Mouse (Mus musculus): Measurements from ENCODE around the gene Dync1li2. TPM values are rescaled to one million over a fixed set of nuclear protein-coding genes. Genes with fewer than 3 reads are reported as not detected.

Dync1li2 gene
- total RNA-seq, 1 experiment from 2014 or later, result 69.2 TPM

Other genes with a start within 250 kb of the Dync1li2 start
- gene Tk2, start 194.5 kb downstream of the Dync1li2 start, total RNA-seq (2017), result 83.1 and 93.4 TPM in 2 replicates
- gene Cklf, start 192.2 kb downstream of the Dync1li2 start, total RNA-seq (2017), result 82.9 and 88.5 TPM in 2 replicates
- gene Cmtm2a, start 149.9 kb downstream of the Dync1li2 start, total RNA-seq (2017), result not detected in 2 replicates
- not detected in 2 replicates for gene Gm45711, start 133.0 kb downstream of the Dync1li2 start, total RNA-seq (2017)
- gene Cmtm1, start 132.9 kb downstream of the Dync1li2 start, total RNA-seq (2017), result not detected in 2 replicates
- gene Gm11020, start 121.5 kb downstream of the Dync1li2 start, total RNA-seq (2017), result not detected in 2 replicates
- not detected in 2 replicates for gene Cmtm2b, start 120.8 kb downstream of the Dync1li2 start, total RNA-seq (2017)
- gene Cmtm3, start 103.6 kb downstream of the Dync1li2 start, total RNA-seq (2017), result 3.8 and 7.2 TPM in 2 replicates
- 0.49 and 0.81 TPM in 2 replicates for gene Cmtm4, start 47.2 kb downstream of the Dync1li2 start, total RNA-seq (2017)
- gene Terb1, start 66.9 kb upstream of the Dync1li2 start, total RNA-seq (2017), result 0.81 and 1.2 TPM in 2 replicates
- 98.6 and 98.9 TPM in 2 replicates for gene Nae1, start 91.6 kb upstream of the Dync1li2 start, total RNA-seq (2017)
- 2.2 and 2.4 TPM in 2 replicates for gene Car7, start 91.6 kb upstream of the Dync1li2 start, total RNA-seq (2017)
- 6.0 and 6.5 TPM in 2 replicates for gene Pdp2, start 148.4 kb upstream of the Dync1li2 start, total RNA-seq (2017)
- gene Cdh16, start 181.3 kb upstream of the Dync1li2 start, total RNA-seq (2017), result 2.0 TPM in 1 of 2 replicates, not detected in the other
- 13.0 and 20.0 TPM in 2 replicates for gene Rrad, start 188.3 kb upstream of the Dync1li2 start, total RNA-seq (2017)
- gene Ciao2b, start 198.9 kb upstream of the Dync1li2 start, total RNA-seq (2017), result 21.1 and 22.6 TPM in 2 replicates